Mouse (Mus musculus): ENCODE measurements around the gene Gm11639. TPM values are rescaled to one million over a fixed set of nuclear protein-coding genes. Genes with fewer than 3 reads are reported as not detected.

Gene Gm11639
- not detected in 2 replicates for total RNA-seq (2014; rRNA removed; ENCODE audit: low replicate concordance)
- polyA plus RNA-seq (2015; fragmentation: Nextera tagmentation; extraction: Ambion mirVana): under 0.01 and 0.01 TPM in 2 replicates

DNA sequence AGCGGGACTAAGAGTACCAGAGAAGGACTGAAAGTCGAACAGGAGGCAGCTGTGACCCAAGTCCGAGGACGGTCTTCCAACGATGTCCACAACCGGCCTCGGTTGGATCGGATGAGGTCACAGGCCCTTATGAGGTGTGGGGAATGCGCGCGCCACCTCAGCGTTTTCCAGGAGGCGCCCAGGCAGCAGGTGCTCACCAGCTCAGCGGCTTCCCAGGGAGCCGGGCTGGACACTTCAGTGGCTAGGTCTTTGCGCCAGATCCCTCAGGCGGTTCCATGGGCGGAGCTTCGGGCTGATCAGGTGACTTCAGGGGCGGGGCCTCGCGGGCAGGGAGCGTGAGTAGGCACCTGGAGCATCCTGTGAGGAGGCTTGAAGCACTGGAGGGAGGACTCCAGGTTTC is at the start of gene Gm11639:
Gene Gm11639, plus strand, starts transcription at position 160 of the 400 bp plus-strand sequence.
- Histone ChIP-seq H3K36me3 (replicated peaks; ENCODE audit: control insufficient read depth, insufficient read depth, low read length) (no peaks in the 10 kb centered on the region), H3K27ac (ENCODE audit: low read depth) (no peak within 1 kb of the TSS), H3K4me2 (ENCODE audit: low read depth, low read length) (no peak within 1 kb of the TSS), H3K9ac (replicated peaks; ENCODE audit: low read depth, low read length) (no peak within 1 kb of the TSS), H3K4me1 (ENCODE audit: control insufficient read depth, insufficient read depth) (no peaks in the 10 kb centered on the region), H3K9me3 (replicated peaks; ENCODE audit: control insufficient read depth, low read length) (no peaks in the 10 kb centered on the region), H3K27me3 (ENCODE audit: control insufficient read depth, insufficient read depth, low read length) (no peaks in the 10 kb centered on the region), H3K4me3 (ENCODE audit: low read depth, low read length) (no peak within 1 kb of the TSS)
- 24% methylated on average over 23 of the region's 23 CpGs for WGBS
- no peak for ATAC-seq (ENCODE audit: insufficient read depth, low read depth)
- TF ChIP-seq CTCF (IDR thresholded peaks at IDR 0.05; ENCODE audit: low read depth) (no peak), EP300 (IDR thresholded peaks at IDR 0.05; ENCODE audit: low read depth) (no peak)
- no peak for DNase-seq (ENCODE audit: low spot score)

DNA sequence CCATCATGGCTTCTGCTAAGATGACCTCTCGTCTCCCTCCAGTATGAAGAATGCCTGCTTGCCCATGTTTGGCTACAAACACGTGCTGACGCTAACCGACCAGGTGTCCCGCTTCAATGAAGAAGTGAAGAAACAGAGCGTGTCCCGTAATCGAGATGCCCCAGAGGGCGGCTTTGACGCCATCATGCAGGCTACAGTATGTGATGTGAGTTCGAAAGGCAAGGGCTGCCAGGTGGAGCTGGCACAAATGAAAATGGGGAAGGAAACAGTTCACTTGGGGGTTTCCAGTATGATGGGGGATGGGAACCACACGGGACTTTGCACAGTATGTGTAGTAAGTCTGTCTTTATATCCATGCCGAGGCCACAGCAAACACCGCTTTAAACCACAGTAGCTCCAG is 48.5 kb upstream of the Gm11639 start:
- WGBS: 86% methylated on average over 14 of the region's 14 CpGs
- Histone ChIP-seq H3K9me3 (replicated peaks; ENCODE audit: control insufficient read depth, low read length) (no peaks in the 10 kb centered on the region), H3K27ac (ENCODE audit: low read depth) (no peak overlapping the region), H3K27me3 (ENCODE audit: control insufficient read depth, insufficient read depth, low read length) (no peaks in the 10 kb centered on the region), H3K9ac (replicated peaks; ENCODE audit: low read depth, low read length) (no peak overlapping the region), H3K4me1 (ENCODE audit: control insufficient read depth, insufficient read depth) (no peaks in the 10 kb centered on the region), H3K36me3 (replicated peaks; ENCODE audit: control insufficient read depth, insufficient read depth, low read length) (no peaks in the 10 kb centered on the region), H3K4me3 (ENCODE audit: low read depth, low read length) (no peak overlapping the region), H3K4me2 (ENCODE audit: low read depth, low read length) (no peak overlapping the region)
- ATAC-seq (ENCODE audit: insufficient read depth, low read depth) (no peak), DNase-seq (ENCODE audit: low spot score) (no peak)
- no peak for TF ChIP-seq CTCF (IDR thresholded peaks at IDR 0.05; ENCODE audit: low read depth)
- TF ChIP-seq EP300 (IDR thresholded peaks at IDR 0.05; ENCODE audit: low read depth): no peak

DNA sequence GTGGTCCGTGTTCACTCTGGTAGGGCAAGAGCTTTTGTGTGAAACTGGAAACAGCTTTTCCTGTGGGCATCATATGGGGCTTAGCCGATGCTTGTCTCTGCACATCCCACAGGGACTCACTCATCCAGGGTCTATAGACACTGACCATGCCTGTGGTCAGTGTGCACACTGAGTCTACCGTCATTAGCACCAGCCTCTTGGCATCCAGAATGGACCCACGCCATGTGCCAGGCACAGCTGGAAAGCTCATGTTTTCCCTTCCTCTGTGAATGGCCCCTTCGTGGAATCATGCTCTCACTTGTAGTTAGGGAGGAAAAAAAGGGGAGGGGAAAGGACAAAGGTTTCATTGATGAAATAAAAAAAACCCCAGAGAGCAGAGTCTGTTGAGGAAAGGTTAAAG is 47.5 kb upstream of the Gm11639 start:
- 71% methylated on average over 5 of the region's 5 CpGs for whole genome bisulfite sequencing

DNA sequence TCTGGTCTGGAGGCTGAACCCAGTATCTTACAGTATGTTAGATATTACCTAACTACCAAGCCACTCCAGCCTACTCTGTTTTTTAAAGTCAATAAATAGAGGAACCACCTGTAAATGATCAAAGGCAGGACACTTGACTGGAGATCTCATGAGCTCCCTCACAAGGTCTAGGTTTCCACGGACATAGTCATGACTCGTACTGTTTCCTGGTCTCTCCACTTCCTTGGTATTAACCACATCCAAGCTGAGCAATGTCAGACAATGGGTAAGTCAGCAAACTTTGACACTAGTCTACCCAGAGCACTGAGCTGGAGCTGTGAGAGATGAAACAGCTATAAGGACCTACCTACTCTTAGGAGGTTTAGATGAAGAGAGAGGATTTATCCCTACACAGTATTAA is 46.6 kb upstream of the Gm11639 start:
- Histone ChIP-seq H3K4me3 (ENCODE audit: low read depth, low read length) (no peak overlapping the region), H3K9ac (replicated peaks; ENCODE audit: low read depth, low read length) (no peak overlapping the region), H3K9me3 (replicated peaks; ENCODE audit: control insufficient read depth, low read length) (no peaks in the 10 kb centered on the region), H3K36me3 (replicated peaks; ENCODE audit: control insufficient read depth, insufficient read depth, low read length) (no peaks in the 10 kb centered on the region), H3K27me3 (ENCODE audit: control insufficient read depth, insufficient read depth, low read length) (no peaks in the 10 kb centered on the region), H3K4me1 (ENCODE audit: control insufficient read depth, insufficient read depth) (no peaks in the 10 kb centered on the region), H3K4me2 (ENCODE audit: low read depth, low read length) (no peak overlapping the region), H3K27ac (ENCODE audit: low read depth) (no peak overlapping the region)
- 59% methylated on average over 2 of the region's 2 CpGs for WGBS
- no peak for DNase-seq (ENCODE audit: low spot score)
- TF ChIP-seq EP300 (IDR thresholded peaks at IDR 0.05; ENCODE audit: low read depth): no peak
- no peak for ATAC-seq (ENCODE audit: insufficient read depth, low read depth)

More for the DNA sequence above, 47.5 kb upstream of the Gm11639 start:
- no peak for DNase-seq (ENCODE audit: low spot score)
- no peak overlapping the region for H3K4me2 ChIP-seq (ENCODE audit: low read depth, low read length)
- H3K27ac ChIP-seq (ENCODE audit: low read depth): no peak overlapping the region
- no peak overlapping the region for H3K9ac ChIP-seq (replicated peaks; ENCODE audit: low read depth, low read length)
- H3K36me3 ChIP-seq (replicated peaks; ENCODE audit: control insufficient read depth, insufficient read depth, low read length): no peaks in the 10 kb centered on the region
- no peak overlapping the region for H3K4me3 ChIP-seq (ENCODE audit: low read depth, low read length)
- no peak for ATAC-seq (ENCODE audit: insufficient read depth, low read depth)
- no peaks in the 10 kb centered on the region for H3K27me3 ChIP-seq (ENCODE audit: control insufficient read depth, insufficient read depth, low read length)
- no peaks in the 10 kb centered on the region for H3K4me1 ChIP-seq (ENCODE audit: control insufficient read depth, insufficient read depth)
- TF ChIP-seq EP300 (IDR thresholded peaks at IDR 0.05; ENCODE audit: low read depth): no peak
- TF ChIP-seq CTCF (IDR thresholded peaks at IDR 0.05; ENCODE audit: low read depth): no peak
- H3K9me3 ChIP-seq (replicated peaks; ENCODE audit: control insufficient read depth, low read length): no peaks in the 10 kb centered on the region

DNA sequence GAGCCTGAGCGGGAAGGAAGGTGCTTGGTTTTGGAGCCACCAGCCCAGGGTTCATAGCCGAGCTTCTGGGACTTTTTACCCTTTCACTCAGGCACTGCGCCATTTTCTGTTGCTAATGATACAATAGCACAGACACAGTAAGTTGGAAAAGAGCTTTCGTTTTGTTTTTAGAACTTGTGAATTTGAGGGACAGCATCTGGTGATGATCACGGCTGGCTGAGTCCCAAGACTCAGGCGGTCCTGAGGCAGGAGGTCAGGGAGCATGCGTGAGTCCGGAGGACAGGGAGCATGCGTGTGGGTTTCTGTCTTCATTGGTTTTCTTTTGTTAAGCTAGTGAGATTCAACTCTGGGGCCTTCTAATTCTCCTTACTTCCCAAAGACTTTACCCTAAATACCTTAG is 45.9 kb upstream of the Gm11639 start:
- WGBS: 78% methylated on average over 9 of the region's 9 CpGs
- no peaks in the 10 kb centered on the region for H3K4me1 ChIP-seq (ENCODE audit: control insufficient read depth, insufficient read depth)
- ATAC-seq (ENCODE audit: insufficient read depth, low read depth): no peak
- H3K4me2 ChIP-seq (ENCODE audit: low read depth, low read length): no peak overlapping the region
- H3K9ac ChIP-seq (replicated peaks; ENCODE audit: low read depth, low read length): no peak overlapping the region
- H3K4me3 ChIP-seq (ENCODE audit: low read depth, low read length): no peak overlapping the region
- TF ChIP-seq EP300 (IDR thresholded peaks at IDR 0.05; ENCODE audit: low read depth) (no peak), CTCF (IDR thresholded peaks at IDR 0.05; ENCODE audit: low read depth) (no peak)
- no peak overlapping the region for H3K27ac ChIP-seq (ENCODE audit: low read depth)
- H3K27me3 ChIP-seq (ENCODE audit: control insufficient read depth, insufficient read depth, low read length): no peaks in the 10 kb centered on the region
- H3K9me3 ChIP-seq (replicated peaks; ENCODE audit: control insufficient read depth, low read length): no peaks in the 10 kb centered on the region
- no peak for DNase-seq (ENCODE audit: low spot score)
- no peaks in the 10 kb centered on the region for H3K36me3 ChIP-seq (replicated peaks; ENCODE audit: control insufficient read depth, insufficient read depth, low read length)

DNA sequence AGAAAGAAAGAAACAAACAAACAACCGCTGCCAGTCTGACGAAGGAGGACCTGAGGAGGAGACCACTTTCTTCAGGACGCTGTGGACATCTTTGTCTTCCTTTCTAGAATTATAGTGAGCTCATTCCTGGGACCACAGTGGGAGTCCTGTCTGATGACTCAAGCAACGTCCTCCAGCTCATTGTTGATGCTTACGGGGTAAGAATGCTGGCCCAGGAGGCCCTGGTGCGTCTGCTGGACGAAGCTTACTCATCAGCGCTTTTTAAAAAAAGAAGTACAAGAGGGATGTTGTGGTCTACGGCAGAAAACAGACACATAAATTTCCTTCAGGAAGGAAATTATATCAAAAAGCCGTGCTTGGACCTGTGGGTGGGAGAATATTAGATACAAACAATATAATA is 44.6 kb upstream of the Gm11639 start:
- DNase-seq (ENCODE audit: low spot score): no peak
- ATAC-seq (ENCODE audit: insufficient read depth, low read depth): no peak
- no peak overlapping the region for H3K27ac ChIP-seq (ENCODE audit: low read depth)
- H3K9ac ChIP-seq (replicated peaks; ENCODE audit: low read depth, low read length): no peak overlapping the region
- no peak overlapping the region for H3K4me3 ChIP-seq (ENCODE audit: low read depth, low read length)
- TF ChIP-seq CTCF (IDR thresholded peaks at IDR 0.05; ENCODE audit: low read depth) (no peak), EP300 (IDR thresholded peaks at IDR 0.05; ENCODE audit: low read depth) (no peak)
- 68% methylated on average over 10 of the region's 10 CpGs for WGBS
- no peaks in the 10 kb centered on the region for H3K36me3 ChIP-seq (replicated peaks; ENCODE audit: control insufficient read depth, insufficient read depth, low read length)
- no peaks in the 10 kb centered on the region for H3K4me1 ChIP-seq (ENCODE audit: control insufficient read depth, insufficient read depth)
- H3K4me2 ChIP-seq (ENCODE audit: low read depth, low read length): no peak overlapping the region
- no peaks in the 10 kb centered on the region for H3K9me3 ChIP-seq (replicated peaks; ENCODE audit: control insufficient read depth, low read length)
- no peaks in the 10 kb centered on the region for H3K27me3 ChIP-seq (ENCODE audit: control insufficient read depth, insufficient read depth, low read length)

Measured in heart, postnatal 0 days (tissue).